Mouse (Mus musculus) heart, adult 11 months (tissue): ENCODE measurements at regions not wholly inside any gene's neighbourhood (a gene's known extent, or its start where the extent isn't known, plus 50 kb on each side); places are given as distances from the start of the nearest gene placed in this dataset.

ENCODE experiments used
- DNase-seq: peaks from one replicate; pipeline ENCODE4 v3.0.0; 2022

GRCm38 (mm10) chr2:34038982-34039381, 151.2 kb upstream of the Mvb12b start:
- no peak for DNase-seq

GRCm38 (mm10) chr2:34033212-34033611, 145.5 kb upstream of the Mvb12b start:
- DNase-seq = no peak

- DNase-seq = no peak
Measured at GRCm38 (mm10) chr2:34031421-34031820, 143.7 kb upstream of the Mvb12b start.

GRCm38 (mm10) chr2:34031001-34031412, 143.3 kb upstream of the Mvb12b start:
- no peak for DNase-seq

GRCm38 (mm10) chr2:34027445-34027844, 139.7 kb upstream of the Mvb12b start:
- no peak for DNase-seq

GRCm38 (mm10) chr2:34026566-34027360, 139.0 kb upstream of the Mvb12b start:
- peak; percentile 78 for DNase-seq

GRCm38 (mm10) chr2:34025715-34026360, 138.1 kb upstream of the Mvb12b start:
- DNase-seq = peak; percentile 85

- DNase-seq = peak; percentile 68
Measured at GRCm38 (mm10) chr2:34017142-34017453, 129.4 kb upstream of the Mvb12b start.

- DNase-seq = peak; percentile 86
Measured at GRCm38 (mm10) chr2:34016350-34017141, 128.8 kb upstream of the Mvb12b start.

- peak; percentile 68 for DNase-seq
Measured at GRCm38 (mm10) chr2:34015640-34015995, 127.9 kb upstream of the Mvb12b start.

GRCm38 (mm10) chr2:34014868-34015639, 127.3 kb upstream of the Mvb12b start:
- DNase-seq = peak; percentile 70

- DNase-seq = peak; percentile 53
Measured at GRCm38 (mm10) chr2:34010166-34010565, 122.4 kb upstream of the Mvb12b start.

- DNase-seq = peak; percentile 54
Measured at GRCm38 (mm10) chr2:34007916-34008315, 120.2 kb upstream of the Mvb12b start.

- DNase-seq = peak; percentile 68
Measured at GRCm38 (mm10) chr2:33997106-33997505, 109.4 kb upstream of the Mvb12b start.

GRCm38 (mm10) chr2:33996331-33996730, 108.6 kb upstream of the Mvb12b start:
- no peak for DNase-seq

- DNase-seq = peak; percentile 70
Measured at GRCm38 (mm10) chr2:33991299-33991698, 103.6 kb upstream of the Mvb12b start.

- peak; percentile 68 for DNase-seq
Measured at GRCm38 (mm10) chr2:33990711-33991110, 103.0 kb upstream of the Mvb12b start.

GRCm38 (mm10) chr2:33989555-33990370, 102.0 kb upstream of the Mvb12b start:
- peak; percentile 78 for DNase-seq

- DNase-seq = peak; percentile 57
Measured at GRCm38 (mm10) chr2:33986420-33986819, 98.7 kb upstream of the Mvb12b start.

- DNase-seq = peak; percentile 69
Measured at GRCm38 (mm10) chr2:33985316-33985715, 97.6 kb upstream of the Mvb12b start.

- DNase-seq = peak; percentile 54
Measured at GRCm38 (mm10) chr2:33983112-33983748, 95.5 kb upstream of the Mvb12b start.
